Mouse (Mus musculus): Measurements from ENCODE around the gene Psme1. TPM values are rescaled to one million over a fixed set of nuclear protein-coding genes. Genes with fewer than 3 reads are reported as not detected.

Gene Psme1
- polyA plus RNA-seq, 1 experiment from 2014 or later: 152 TPM

GRCm38 (mm10) chr14:55614565-55615178 is 36.7 kb downstream of the Psme1 start:
- H3K27ac ChIP-seq (replicated peaks; ENCODE audit: low read depth, low read length): no peak overlapping the region
- DNase-seq (ENCODE audit: low spot score) (no peak), ATAC-seq (ENCODE audit: insufficient number of reproducible peaks, low FRiP score, low TSS enrichment, low read depth) (no peak)
- no peaks in the 10 kb centered on the region; the same call in 1 of the 2 replicates for H3K36me3 ChIP-seq (ENCODE audit: control insufficient read depth, insufficient read depth, low read length)
- no peak overlapping the region for H3K4me3 ChIP-seq (ENCODE audit: low read depth, low read length)
- no peaks in the 10 kb centered on the region for H3K4me1 ChIP-seq (ENCODE audit: control insufficient read depth, insufficient read depth, low read length)
- no peak overlapping the region for H3K9ac ChIP-seq (ENCODE audit: low read length)
- no peaks in the 10 kb centered on the region for H3K27me3 ChIP-seq (ENCODE audit: control insufficient read depth, insufficient read depth, low read length)
- no peak overlapping the region for H3K4me2 ChIP-seq (ENCODE audit: low read depth, severe bottlenecking)
- 81% methylated on average over 7 of the region's 7 CpGs for WGBS
- no peaks in the 10 kb centered on the region for H3K9me3 ChIP-seq (ENCODE audit: control insufficient read depth, low read length)

- DNase-seq (ENCODE audit: low spot score): no peak
- H3K27me3 ChIP-seq (ENCODE audit: control insufficient read depth, insufficient read depth, low read length): no peaks in the 10 kb centered on the region
- no peak overlapping the region for H3K9ac ChIP-seq (ENCODE audit: low read length)
- H3K4me3 ChIP-seq (ENCODE audit: low read depth, low read length): no peak overlapping the region
- H3K4me1 ChIP-seq (ENCODE audit: control insufficient read depth, insufficient read depth, low read length): no peaks in the 10 kb centered on the region
- H3K36me3 ChIP-seq (ENCODE audit: control insufficient read depth, insufficient read depth, low read length): no peaks in the 10 kb centered on the region
- H3K4me2 ChIP-seq (ENCODE audit: low read depth, severe bottlenecking): no peak overlapping the region
- 58% methylated on average over 2 of the region's 2 CpGs for WGBS
- H3K9me3 ChIP-seq (ENCODE audit: control insufficient read depth, low read length): no peaks in the 10 kb centered on the region
- no peak overlapping the region for H3K27ac ChIP-seq (replicated peaks; ENCODE audit: low read depth, low read length)
- no peak for ATAC-seq (ENCODE audit: insufficient number of reproducible peaks, low FRiP score, low TSS enrichment, low read depth)
These were observed 38.0 kb downstream of the Psme1 start for GRCm38 (mm10) chr14:55615876-55616275.

GRCm38 (mm10) chr14:55616844-55617243 is 38.9 kb downstream of the Psme1 start:
- Histone ChIP-seq H3K27me3 (ENCODE audit: control insufficient read depth, insufficient read depth, low read length) (no peaks in the 10 kb centered on the region), H3K4me3 (ENCODE audit: low read depth, low read length) (no peak overlapping the region), H3K4me2 (ENCODE audit: low read depth, severe bottlenecking) (no peak overlapping the region), H3K36me3 (ENCODE audit: control insufficient read depth, insufficient read depth, low read length) (no peaks in the 10 kb centered on the region), H3K4me1 (ENCODE audit: control insufficient read depth, insufficient read depth, low read length) (no peaks in the 10 kb centered on the region), H3K9me3 (ENCODE audit: control insufficient read depth, low read length) (no peaks in the 10 kb centered on the region), H3K27ac (replicated peaks; ENCODE audit: low read depth, low read length) (no peak overlapping the region), H3K9ac (ENCODE audit: low read length) (no peak overlapping the region)
- WGBS: 78% methylated on average over 2 of the region's 2 CpGs
- DNase-seq (ENCODE audit: low spot score) (no peak), ATAC-seq (ENCODE audit: insufficient number of reproducible peaks, low FRiP score, low TSS enrichment, low read depth) (no peak)

GRCm38 (mm10) chr14:55617822-55618221 is 39.9 kb downstream of the Psme1 start, which contains the start of gene Rec8:
Gene Rec8, plus strand, starts transcription at chr14:55618037.
- no peak within 1 kb of the TSS for H3K27ac ChIP-seq (replicated peaks; ENCODE audit: low read depth, low read length)
- DNase-seq (ENCODE audit: low spot score) (peak; percentile 70), ATAC-seq (ENCODE audit: insufficient number of reproducible peaks, low FRiP score, low TSS enrichment, low read depth) (peak; percentile 86)
- no peaks in the 10 kb centered on the region for H3K36me3 ChIP-seq (ENCODE audit: control insufficient read depth, insufficient read depth, low read length)
- peak within 1 kb of the TSS; percentile 14 for H3K4me3 ChIP-seq (ENCODE audit: low read depth, low read length)
- 0 out of 2 replicates have a peak within 1 kb of the TSS, but pooled peaks have one; percentile 1 for H3K9ac ChIP-seq (ENCODE audit: low read length)
- peak within 1 kb of the TSS; percentile 42 for H3K4me2 ChIP-seq (ENCODE audit: low read depth, severe bottlenecking)
- WGBS: 8% methylated on average over 21 of the region's 21 CpGs
- H3K27me3 ChIP-seq (ENCODE audit: control insufficient read depth, insufficient read depth, low read length): no peaks in the 10 kb centered on the region
- H3K4me1 ChIP-seq (ENCODE audit: control insufficient read depth, insufficient read depth, low read length): no peaks in the 10 kb centered on the region
- no peaks in the 10 kb centered on the region for H3K9me3 ChIP-seq (ENCODE audit: control insufficient read depth, low read length)

- 41% methylated on average over 22 of the region's 22 CpGs for WGBS
- Histone ChIP-seq H3K4me2 (ENCODE audit: low read depth, severe bottlenecking) (peak overlapping the region; percentile 42), H3K36me3 (ENCODE audit: control insufficient read depth, insufficient read depth, low read length) (no peaks in the 10 kb centered on the region), H3K27me3 (ENCODE audit: control insufficient read depth, insufficient read depth, low read length) (no peaks in the 10 kb centered on the region), H3K4me3 (ENCODE audit: low read depth, low read length) (peak overlapping the region; percentile 14), H3K9ac (ENCODE audit: low read length) (0 out of 2 replicates have a peak overlapping the region, but pooled peaks have one; percentile 1), H3K27ac (replicated peaks; ENCODE audit: low read depth, low read length) (no peak overlapping the region), H3K9me3 (ENCODE audit: control insufficient read depth, low read length) (no peaks in the 10 kb centered on the region), H3K4me1 (ENCODE audit: control insufficient read depth, insufficient read depth, low read length) (no peaks in the 10 kb centered on the region)
- ATAC-seq (ENCODE audit: insufficient number of reproducible peaks, low FRiP score, low TSS enrichment, low read depth) (no peak), DNase-seq (ENCODE audit: low spot score) (no peak)
These were observed 40.7 kb downstream of the Psme1 start for GRCm38 (mm10) chr14:55618486-55619195.

GRCm38 (mm10) chr14:55628077-55628827 is 50.3 kb downstream of the Psme1 start:
- H3K36me3 ChIP-seq (ENCODE audit: control insufficient read depth, insufficient read depth, low read length): peaks cover 42% of the 10 kb centered on the region
- H3K27ac ChIP-seq (replicated peaks; ENCODE audit: low read depth, low read length): no peak overlapping the region
- no peak for DNase-seq (ENCODE audit: low spot score)
- WGBS: 78% methylated on average over 27 of the region's 27 CpGs
- ATAC-seq (ENCODE audit: insufficient number of reproducible peaks, low FRiP score, low TSS enrichment, low read depth): no peak
- H3K4me1 ChIP-seq (ENCODE audit: control insufficient read depth, insufficient read depth, low read length): no peaks in the 10 kb centered on the region
- H3K4me2 ChIP-seq (ENCODE audit: low read depth, severe bottlenecking): no peak overlapping the region
- no peak overlapping the region for H3K9ac ChIP-seq (ENCODE audit: low read length)
- H3K27me3 ChIP-seq (ENCODE audit: control insufficient read depth, insufficient read depth, low read length): no peaks in the 10 kb centered on the region
- H3K9me3 ChIP-seq (ENCODE audit: control insufficient read depth, low read length): no peaks in the 10 kb centered on the region
- no peak overlapping the region for H3K4me3 ChIP-seq (ENCODE audit: low read depth, low read length)

- ATAC-seq (ENCODE audit: insufficient number of reproducible peaks, low FRiP score, low TSS enrichment, low read depth) (no peak), DNase-seq (ENCODE audit: low spot score) (peak; percentile 42)
- H3K9me3 ChIP-seq (ENCODE audit: control insufficient read depth, low read length): no peaks in the 10 kb centered on the region
- H3K4me1 ChIP-seq (ENCODE audit: control insufficient read depth, insufficient read depth, low read length): no peaks in the 10 kb centered on the region
- WGBS: 57% methylated on average over 5 of the region's 5 CpGs
- no peak overlapping the region for H3K4me3 ChIP-seq (ENCODE audit: low read depth, low read length)
- no peak overlapping the region for H3K9ac ChIP-seq (ENCODE audit: low read length)
- H3K27ac ChIP-seq (replicated peaks; ENCODE audit: low read depth, low read length): no peak overlapping the region
- H3K36me3 ChIP-seq (ENCODE audit: control insufficient read depth, insufficient read depth, low read length): peaks cover 42% of the 10 kb centered on the region
- no peak overlapping the region for H3K4me2 ChIP-seq (ENCODE audit: low read depth, severe bottlenecking)
- no peaks in the 10 kb centered on the region for H3K27me3 ChIP-seq (ENCODE audit: control insufficient read depth, insufficient read depth, low read length)
These were observed 51.4 kb downstream of the Psme1 start for GRCm38 (mm10) chr14:55629312-55629711.

Data from limb, embryonic 11.5 days (tissue).